Mouse (Mus musculus) right cerebral cortex, postnatal 36 days (tissue): ENCODE measurements around the gene Dbr1.
A peak's percentile ranks its signal among the peaks of the same experiment; 100 is the strongest.

Experiments used
- DNase-seq, 2 experiments: peaks; one replicate each; pipeline ENCODE4 v3.0.0; 2022; ENCODE audit warnings: low spot score in 2 of 2, mixed read lengths in 1 of 2

Gene Dbr1

GRCm38 (mm10) chr9:99620196-99620595, 44.6 kb downstream of the Dbr1 start:
- no peak for DNase-seq

GRCm38 (mm10) chr9:99622034-99622433, 46.4 kb downstream of the Dbr1 start:
- DNase-seq, result no peak

GRCm38 (mm10) chr9:99622966-99623365, 47.4 kb downstream of the Dbr1 start:
- no peak for DNase-seq

GRCm38 (mm10) chr9:99624117-99624516, 48.5 kb downstream of the Dbr1 start:
- DNase-seq, result no peak

- DNase-seq, result no peak
Measured at GRCm38 (mm10) chr9:99628581-99628980, 53.0 kb downstream of the Dbr1 start.

GRCm38 (mm10) chr9:99629281-99630011, 53.8 kb downstream of the Dbr1 start, which contains the start of gene Dzip1l:
TSS of gene Dzip1l (plus strand) at chr9:99629496.
- DNase-seq, result peak; percentile 66 to 69

GRCm38 (mm10) chr9:99630071-99630470, 54.5 kb downstream of the Dbr1 start:
- no peak for DNase-seq

- DNase-seq, result peak; percentile 18 to 29
Measured at GRCm38 (mm10) chr9:99630528-99631125, 55.0 kb downstream of the Dbr1 start.

GRCm38 (mm10) chr9:99631781-99632180, 56.2 kb downstream of the Dbr1 start:
- no peak for DNase-seq

- no peak for DNase-seq
Measured at GRCm38 (mm10) chr9:99632264-99632663, 56.7 kb downstream of the Dbr1 start.
